Mouse (Mus musculus) lung, adult 2 months (tissue): ENCODE measurements around the gene Epor.

Experiments
- CTCF ChIP-seq: fragments of 200-500 bp; IDR thresholded peaks from 2 replicates; pipeline ENCODE4 v1.5.1; 2011; ENCODE audit warnings: mild to moderate bottlenecking, low read length, control low read depth; ENCODE audit not compliant: insufficient read depth
- POLR2A ChIP-seq: fragments of 200-500 bp; IDR thresholded peaks from 2 replicates; pipeline ENCODE4 v1.6.1; 2011; ENCODE audit warnings: low read depth, mild to moderate bottlenecking, control low read depth, low read length, borderline replicate concordance; ENCODE audit errors: extremely low read depth

DNA sequence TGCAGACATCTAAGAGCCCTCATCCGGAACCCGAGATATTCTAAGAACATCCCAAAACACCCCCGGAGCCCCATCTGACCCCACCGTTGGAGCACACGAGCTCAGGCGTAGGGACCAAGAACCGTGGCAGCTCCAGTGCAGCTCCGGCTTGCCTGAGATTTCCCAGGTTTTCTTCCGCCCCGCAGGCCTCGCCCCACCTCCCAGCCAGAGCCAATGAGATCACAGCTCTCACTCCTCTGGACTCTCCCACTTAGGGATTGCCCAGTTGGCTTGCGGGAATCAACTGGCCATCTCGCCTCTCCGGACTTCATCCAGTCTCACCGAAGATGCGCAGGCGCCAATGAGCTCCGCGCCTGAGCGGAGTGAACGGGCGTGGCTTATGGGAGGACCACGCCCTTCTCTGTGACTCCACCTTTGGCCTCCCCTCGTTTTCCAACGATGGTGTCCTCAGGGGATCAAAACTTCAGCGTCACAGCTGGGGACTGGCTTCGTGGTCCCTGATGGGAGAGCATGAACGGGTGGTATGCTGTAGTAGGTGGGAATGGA lies 36.0 kb downstream of the Epor start, which contains the start of the genes Ccdc159 and Tmem205:
- TF ChIP-seq POLR2A (peak; percentile 96), CTCF (no peak)
